Mouse (Mus musculus): Measurements from ENCODE around the gene Gm960.

DNA sequence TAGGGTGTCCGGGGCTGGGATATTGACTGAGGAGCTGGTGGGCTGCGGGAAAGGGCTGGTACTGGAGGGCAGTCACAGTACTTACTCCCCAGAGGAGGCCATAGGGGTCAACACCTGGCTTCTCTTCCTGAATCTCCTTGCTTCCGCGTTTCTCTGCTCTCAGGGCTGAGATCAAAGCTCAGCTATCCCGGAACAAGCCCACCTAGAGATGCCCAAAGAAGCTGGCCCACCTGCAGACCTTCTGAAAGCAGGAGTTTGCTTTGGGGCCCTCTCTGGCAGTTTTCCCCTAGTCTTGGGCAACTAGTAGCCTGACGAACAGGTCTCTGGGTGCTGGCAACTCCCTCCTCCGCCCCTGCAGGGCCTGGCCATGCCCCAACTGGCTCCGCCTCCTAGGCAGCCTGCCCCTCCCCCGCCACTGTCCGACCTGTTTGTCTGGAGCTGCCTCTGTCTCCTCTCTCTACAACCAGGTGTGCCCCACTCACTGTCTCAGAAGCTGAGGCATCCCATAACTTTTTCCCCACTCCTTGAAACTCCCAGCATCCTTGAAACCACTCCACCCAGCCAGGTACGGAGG lies 22.3 kb upstream of the Gm960 start:
- no peak for TF ChIP-seq CTCF (IDR thresholded peaks at IDR 0.05; ENCODE audit: extremely low read depth, insufficient read length, insufficient replicate concordance, low read depth, low read length)
- no peak for TF ChIP-seq POLR2A (IDR thresholded peaks at IDR 0.05; ENCODE audit: low read depth, low read length)
